Mouse (Mus musculus): Measurements from ENCODE around the gene Btbd16. TPM values are rescaled to one million over a fixed set of nuclear protein-coding genes. Genes with fewer than 3 reads are reported as not detected.

Gene Btbd16
- total RNA-seq, 1 experiment from 2014 or later, result 3.1 TPM

DNA sequence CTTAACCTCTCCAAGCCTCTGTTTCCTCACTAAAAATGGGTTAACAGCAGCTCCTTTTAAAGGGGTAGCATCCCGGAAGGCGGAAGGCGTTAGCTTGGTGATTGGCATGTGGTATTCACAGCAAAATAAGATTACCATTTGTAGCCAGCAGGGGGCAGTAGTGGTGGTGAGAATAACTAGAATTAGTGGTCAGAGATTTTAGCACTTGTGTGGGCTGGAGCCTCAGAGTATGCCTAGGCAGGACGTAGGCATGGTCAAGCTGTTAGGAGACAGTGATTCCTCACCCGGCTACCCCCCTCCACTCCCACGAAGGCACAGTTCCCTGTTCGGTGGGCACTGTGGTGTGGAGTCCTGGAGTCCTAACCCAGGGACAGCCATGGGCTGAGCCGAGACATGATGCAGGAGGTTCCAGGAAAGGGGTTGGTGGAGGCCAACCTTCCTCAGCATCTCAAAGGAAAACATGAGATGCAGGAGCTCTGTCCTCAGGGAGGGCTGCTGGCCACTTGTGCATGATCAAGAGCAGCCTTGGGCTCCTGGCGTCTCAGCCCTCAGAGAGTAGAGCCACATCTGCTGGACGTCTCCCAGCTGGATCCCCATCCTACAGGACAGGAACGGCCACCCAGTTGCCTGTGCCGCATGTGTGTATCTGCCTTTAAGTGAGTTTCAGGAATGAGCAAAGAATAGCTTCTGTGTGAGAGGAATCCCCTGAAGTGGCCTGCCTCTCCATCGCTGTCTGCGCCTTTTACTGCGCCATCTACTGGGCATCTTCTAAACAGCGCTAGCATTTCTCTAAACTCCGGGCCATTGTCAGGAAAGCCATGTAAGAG lies 11.6 kb upstream of the Btbd16 start:
- peak; percentile 72 to 74 for ATAC-seq (replicated peaks in 1 of 2; ENCODE audit: insufficient read depth in 1 of 2, low FRiP score in 2 of 2, low TSS enrichment in 1 of 2, low read depth in 1 of 2, poor library complexity in 2 of 2, severe bottlenecking in 2 of 2)

DNA sequence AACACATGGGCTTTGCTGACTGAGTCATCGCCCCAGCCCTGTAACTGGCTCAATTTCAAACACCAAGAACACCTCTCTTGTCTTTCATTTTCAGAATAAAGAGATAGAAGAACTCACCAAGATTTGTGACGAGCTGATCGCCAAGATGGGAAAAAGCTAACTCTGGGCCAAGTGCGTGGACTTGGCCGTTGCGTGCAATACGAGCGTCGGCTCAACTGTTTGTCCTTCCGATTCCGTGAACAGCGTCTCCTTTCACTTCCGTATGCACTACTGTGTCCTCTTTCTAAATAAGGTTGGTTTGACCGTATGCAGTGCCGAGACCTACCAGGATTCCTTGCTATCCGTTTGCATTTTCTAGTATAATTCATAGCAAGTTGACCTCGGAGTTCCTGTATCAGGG lies 9.7 kb upstream of the Btbd16 start:
- ATAC-seq (replicated peaks in 1 of 2; ENCODE audit: insufficient read depth in 1 of 2, low FRiP score in 2 of 2, low TSS enrichment in 1 of 2, low read depth in 1 of 2, poor library complexity in 2 of 2, severe bottlenecking in 2 of 2), result no peak

DNA sequence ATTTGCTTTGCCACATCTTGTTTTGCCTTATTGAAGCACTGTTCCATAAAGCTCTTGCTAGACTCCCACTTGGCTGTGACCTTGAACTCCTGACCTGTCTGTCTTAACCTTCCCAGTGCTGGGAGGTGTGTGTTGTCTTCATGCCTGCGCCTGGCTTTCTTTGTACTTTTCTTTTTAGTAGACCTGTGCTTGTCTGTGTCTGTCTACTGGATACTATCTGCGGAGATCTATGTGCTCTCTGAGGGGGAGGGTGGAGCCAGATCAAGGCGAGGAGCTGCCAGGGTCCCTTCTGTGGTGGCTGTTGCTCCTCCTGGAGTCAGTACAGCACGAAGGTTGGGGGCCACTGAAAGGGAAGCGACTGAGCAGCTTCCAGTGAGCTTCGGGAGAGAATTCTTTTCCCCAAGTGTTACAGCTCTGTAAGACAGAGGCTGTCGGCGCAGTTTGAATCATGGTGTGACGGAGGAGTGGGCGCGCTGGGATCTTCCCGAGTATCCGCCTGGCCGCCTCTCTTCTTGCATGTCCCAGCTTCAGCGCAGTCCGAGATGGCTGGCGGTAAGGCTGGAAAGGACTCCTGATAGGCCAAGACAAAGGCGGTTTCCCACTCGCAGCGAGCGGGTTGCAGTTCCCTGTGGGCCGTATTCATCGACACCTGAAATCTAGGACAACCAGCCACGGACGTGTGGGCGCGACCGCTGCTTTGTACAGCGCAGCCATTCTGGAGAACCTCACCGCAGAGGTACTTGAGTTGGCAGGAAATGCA lies 7.3 kb upstream of the Btbd16 start:
- ATAC-seq (replicated peaks in 1 of 2; ENCODE audit: insufficient read depth in 1 of 2, low FRiP score in 2 of 2, low TSS enrichment in 1 of 2, low read depth in 1 of 2, poor library complexity in 2 of 2, severe bottlenecking in 2 of 2), result no peak

DNA sequence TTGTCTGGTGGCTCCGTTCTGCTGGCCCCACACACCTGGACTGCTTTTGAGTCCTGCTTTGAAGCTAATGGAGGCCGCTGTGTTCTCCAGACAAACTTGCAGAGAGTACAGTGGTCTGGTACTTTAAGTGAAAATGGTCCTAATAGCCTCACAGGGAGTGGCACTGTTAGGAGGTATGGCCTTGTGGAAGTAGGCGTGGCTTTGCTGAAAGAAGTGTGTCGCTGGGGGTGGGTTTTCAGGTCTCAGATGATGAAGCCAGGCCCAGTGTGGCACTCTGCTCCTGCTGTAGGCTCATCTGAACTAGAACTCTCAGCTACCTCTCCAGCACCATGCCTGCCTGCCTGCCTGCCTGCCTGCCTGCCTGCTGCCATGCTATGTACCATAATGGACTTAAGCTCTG lies 5.7 kb upstream of the Btbd16 start:
- no peak for ATAC-seq (replicated peaks in 1 of 2; ENCODE audit: insufficient read depth in 1 of 2, low FRiP score in 2 of 2, low TSS enrichment in 1 of 2, low read depth in 1 of 2, poor library complexity in 2 of 2, severe bottlenecking in 2 of 2)

DNA sequence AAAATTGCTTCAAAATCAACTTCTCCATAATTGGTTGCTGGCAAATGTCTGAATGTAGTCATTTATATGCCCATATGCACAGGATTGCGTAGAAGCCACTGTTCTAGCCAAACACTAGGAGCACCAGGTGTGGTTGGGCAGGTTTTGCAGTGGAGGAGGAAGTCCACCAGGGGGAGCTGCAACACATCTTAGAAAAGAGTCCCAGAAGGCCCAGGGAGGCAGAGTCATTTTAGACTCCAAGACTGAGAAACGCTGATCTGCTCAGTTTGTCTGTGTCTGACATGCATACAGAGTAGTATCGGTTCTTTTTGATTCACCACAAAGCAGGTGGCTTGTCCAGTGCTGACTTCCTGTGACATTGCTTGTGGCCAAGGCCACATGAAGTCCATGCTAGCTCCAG lies 3.2 kb upstream of the Btbd16 start:
- ATAC-seq (replicated peaks in 1 of 2; ENCODE audit: insufficient read depth in 1 of 2, low FRiP score in 2 of 2, low TSS enrichment in 1 of 2, low read depth in 1 of 2, poor library complexity in 2 of 2, severe bottlenecking in 2 of 2), result peak; percentile 71 to 85

DNA sequence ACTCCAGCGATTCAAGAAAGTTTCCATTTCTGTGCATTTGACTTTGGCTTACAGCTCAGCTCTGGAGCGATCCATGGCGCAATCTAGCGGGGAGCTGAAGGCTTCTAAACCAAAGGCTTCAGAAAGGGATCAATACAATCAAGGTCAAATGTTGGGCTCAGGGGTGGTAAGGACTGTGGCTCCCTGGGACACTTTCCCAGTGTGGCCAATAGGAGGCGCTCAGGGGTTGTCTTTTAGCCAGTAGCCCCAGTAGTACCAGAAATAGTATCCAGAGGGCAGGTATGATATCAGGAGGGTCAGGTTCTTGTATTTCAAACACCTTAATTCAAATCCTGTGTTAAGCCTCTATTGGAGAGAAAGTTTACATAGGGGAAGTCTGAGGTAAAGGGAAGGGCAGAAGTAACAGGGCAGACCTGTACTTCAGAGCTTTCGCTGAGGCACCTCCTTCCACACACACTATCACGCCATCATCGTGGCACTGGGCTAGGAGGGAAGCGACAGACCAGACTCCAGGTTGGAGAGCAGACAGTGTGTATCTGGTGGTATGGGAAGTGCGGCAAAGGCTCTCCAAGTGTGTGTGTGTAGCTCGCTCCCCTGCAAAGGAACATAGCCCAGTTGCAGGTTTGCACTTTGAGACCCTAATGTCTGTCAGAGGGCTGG lies 568 bp upstream of the Btbd16 start:
- peak; percentile 55 to 57; a peak in 3 of 4 replicates for ATAC-seq (replicated peaks in 1 of 2; ENCODE audit: insufficient read depth in 1 of 2, low FRiP score in 2 of 2, low TSS enrichment in 1 of 2, low read depth in 1 of 2, poor library complexity in 2 of 2, severe bottlenecking in 2 of 2)

DNA sequence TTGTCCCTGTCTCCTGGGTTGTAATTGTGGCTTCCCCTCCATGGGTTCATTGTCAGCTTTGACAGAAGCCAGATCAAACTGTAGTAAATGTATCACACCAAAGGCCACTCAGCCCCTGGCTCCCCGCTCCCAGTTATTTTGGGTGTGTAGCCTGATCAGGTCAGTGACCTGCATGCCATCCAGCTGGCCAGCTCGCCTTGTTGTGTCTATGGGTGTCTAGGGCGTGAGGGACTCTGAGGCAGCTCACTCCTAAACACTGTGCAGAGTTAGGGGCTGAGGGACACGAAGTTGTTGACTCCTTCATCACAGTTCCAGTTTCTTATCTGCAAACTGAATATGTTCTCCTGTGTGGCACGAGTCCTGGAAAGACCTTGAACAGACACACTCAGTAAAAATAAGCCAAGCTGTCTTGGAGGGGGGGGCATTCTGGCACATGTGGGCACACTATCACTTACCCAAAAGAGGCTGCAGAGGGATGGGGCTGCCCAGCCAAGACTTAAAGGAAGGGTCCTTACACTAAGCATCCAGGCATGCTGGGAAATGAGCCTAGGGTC lies 7.1 kb downstream of the Btbd16 start:
- no peak for ATAC-seq (replicated peaks in 1 of 2; ENCODE audit: insufficient read depth in 1 of 2, low FRiP score in 2 of 2, low TSS enrichment in 1 of 2, low read depth in 1 of 2, poor library complexity in 2 of 2, severe bottlenecking in 2 of 2)

DNA sequence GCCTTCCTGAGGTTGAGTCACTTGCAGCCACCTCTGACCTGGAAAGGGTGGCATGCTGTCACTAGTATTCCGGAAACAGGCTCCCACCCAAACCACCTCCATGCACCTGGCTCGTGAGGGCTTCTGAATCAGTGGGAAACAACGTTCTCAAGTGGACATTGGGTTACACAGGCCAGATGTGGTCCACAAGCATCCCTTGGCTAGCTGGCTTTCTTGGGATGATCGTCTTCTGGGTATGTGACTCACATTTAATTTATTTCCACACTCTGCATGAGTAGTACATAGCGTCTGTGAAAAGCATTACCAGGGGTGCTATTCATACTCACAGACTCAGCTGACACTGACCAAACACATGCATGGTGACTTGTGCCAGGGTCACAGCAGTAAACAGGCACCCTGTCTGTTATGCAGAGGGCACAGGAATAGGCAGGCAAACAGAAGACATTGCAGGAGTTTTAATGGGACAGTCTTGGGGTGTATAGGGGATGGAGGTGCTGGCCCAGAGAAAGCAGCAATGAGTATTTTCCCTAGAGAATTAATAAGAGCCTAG lies 8.7 kb downstream of the Btbd16 start:
- ATAC-seq (replicated peaks in 1 of 2; ENCODE audit: insufficient read depth in 1 of 2, low FRiP score in 2 of 2, low TSS enrichment in 1 of 2, low read depth in 1 of 2, poor library complexity in 2 of 2, severe bottlenecking in 2 of 2), result no peak

DNA sequence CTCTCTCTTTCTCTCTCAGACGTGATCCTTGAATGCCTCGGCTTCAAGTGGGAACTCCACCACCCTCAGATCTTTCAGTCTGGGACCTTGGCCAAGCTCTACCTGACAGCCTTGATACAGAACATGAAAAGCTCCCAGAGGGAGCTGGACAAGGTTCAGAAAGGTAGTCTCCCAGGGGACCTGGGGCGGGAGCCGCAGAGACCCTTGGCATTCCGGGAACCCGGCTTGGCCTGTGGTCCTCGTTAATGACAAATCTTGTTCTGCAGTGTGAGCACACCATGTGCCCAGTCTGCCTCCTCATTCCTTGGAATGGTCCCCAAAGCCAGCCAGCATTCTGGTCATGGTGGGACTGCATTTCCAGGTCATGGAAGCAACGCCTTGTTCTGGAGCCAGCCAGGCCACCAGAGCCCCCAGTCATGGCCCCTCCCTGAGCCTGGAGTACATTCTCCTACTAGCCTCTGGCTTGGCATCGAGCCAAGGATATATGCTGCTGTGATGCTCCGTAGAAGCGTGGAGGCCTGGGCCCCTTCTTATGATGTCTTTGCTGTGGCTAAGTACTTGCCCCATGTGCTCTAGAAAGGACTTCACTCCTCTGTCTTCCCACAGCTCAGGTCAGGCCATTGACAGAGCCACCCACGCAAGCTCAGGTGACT lies 12.2 kb downstream of the Btbd16 start:
- ATAC-seq (replicated peaks in 1 of 2; ENCODE audit: insufficient read depth in 1 of 2, low FRiP score in 2 of 2, low TSS enrichment in 1 of 2, low read depth in 1 of 2, poor library complexity in 2 of 2, severe bottlenecking in 2 of 2), result no peak

DNA sequence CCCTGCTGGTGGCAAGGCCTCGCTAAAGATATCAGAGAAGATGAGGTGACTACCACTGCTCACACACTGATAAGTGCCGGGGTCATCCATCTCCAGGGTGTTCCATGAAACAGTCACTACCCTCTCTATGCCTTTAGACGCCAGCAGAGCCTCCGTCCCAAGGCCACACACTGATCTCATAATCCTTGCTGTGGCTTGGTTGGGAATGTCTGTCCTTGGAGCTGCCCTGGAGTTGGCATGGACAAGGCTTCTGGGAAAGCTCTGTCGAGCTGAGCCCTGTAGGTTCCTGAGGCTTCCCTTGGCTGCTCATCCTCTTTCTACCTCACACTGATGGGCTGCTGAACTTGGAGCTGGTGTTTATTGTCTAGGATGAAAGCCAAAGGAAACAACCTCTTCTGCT lies 12.8 kb downstream of the Btbd16 start:
- ATAC-seq (replicated peaks in 1 of 2; ENCODE audit: insufficient read depth in 1 of 2, low FRiP score in 2 of 2, low TSS enrichment in 1 of 2, low read depth in 1 of 2, poor library complexity in 2 of 2, severe bottlenecking in 2 of 2), result no peak

DNA sequence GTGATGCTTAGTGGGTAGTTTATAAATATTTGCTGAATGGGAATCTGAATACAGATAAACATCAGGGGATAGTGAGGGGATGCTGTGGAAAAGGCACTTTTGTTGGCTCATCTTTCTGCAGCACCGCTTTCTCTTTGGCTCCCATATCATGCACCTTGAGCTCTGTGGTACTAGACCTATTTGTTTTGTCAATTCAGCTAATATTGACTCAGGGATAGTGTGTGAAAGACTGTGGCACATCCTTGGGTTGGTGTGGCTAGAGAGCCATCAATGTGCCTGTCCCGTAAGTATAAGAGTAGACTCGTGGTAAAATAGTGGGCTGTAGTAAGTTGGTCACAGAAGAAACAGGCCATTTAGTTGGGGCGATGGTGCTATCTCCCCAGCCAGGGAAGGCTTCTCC lies 13.7 kb downstream of the Btbd16 start:
- no peak for ATAC-seq (replicated peaks in 1 of 2; ENCODE audit: insufficient read depth in 1 of 2, low FRiP score in 2 of 2, low TSS enrichment in 1 of 2, low read depth in 1 of 2, poor library complexity in 2 of 2, severe bottlenecking in 2 of 2)

DNA sequence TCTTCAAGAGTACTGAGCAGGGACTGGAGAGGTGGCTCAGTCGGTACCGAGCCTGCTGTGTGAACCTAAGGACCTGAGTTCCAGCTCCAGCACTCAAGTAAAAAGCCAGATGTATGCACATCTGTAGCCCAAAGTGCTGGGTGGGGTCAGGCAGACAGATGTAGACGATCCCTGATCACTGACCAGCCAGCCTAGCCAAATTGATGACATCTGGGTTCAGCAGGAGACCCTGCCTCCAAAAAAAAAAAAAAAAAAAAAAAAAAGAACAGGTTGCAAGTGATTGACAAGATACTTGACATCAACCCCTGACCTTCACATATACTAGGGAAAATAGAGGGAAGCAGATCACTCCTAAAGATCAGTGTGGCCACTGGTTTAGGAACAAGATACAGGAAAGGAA lies 15.1 kb downstream of the Btbd16 start:
- ATAC-seq (replicated peaks in 1 of 2; ENCODE audit: insufficient read depth in 1 of 2, low FRiP score in 2 of 2, low TSS enrichment in 1 of 2, low read depth in 1 of 2, poor library complexity in 2 of 2, severe bottlenecking in 2 of 2), result no peak

DNA sequence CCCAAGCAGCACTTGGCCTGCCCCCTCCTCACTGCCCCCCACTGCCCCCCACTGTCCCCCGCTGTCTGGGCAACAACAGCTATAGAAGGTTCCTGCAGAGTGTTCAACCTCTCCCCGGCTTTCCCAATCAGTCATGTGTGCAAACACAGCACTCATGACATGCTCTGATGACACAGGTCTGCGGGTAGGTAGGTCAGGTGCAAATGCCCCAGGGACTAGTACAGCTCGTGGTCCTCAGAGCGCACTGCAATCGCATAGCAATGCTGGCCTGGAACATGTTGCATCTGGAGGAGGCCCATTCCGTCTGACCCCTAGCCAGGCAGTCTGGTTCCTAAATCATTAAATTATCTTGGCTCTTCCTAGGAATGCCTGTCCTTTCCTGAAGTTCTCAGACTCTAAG lies 15.6 kb downstream of the Btbd16 start:
- no peak for ATAC-seq (replicated peaks in 1 of 2; ENCODE audit: insufficient read depth in 1 of 2, low FRiP score in 2 of 2, low TSS enrichment in 1 of 2, low read depth in 1 of 2, poor library complexity in 2 of 2, severe bottlenecking in 2 of 2)

DNA sequence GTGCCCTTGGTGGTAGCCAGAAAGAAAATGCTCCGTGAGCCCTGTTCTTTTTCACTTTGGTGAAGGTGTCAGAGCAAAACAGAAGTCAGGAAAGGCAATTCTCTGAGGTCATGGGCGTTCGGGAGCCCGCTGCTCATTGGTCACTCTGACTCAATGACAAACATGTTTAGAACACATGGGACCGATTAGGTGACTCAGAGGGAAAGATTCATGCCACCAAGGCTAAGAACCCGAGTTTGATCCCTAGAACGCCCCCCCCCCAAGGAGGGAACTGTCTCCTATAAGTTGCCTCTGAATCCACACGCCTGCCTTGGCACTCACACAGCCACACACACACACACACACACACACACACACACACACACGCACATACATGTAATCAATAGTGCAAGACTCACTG lies 19.8 kb downstream of the Btbd16 start:
- no peak for ATAC-seq (replicated peaks in 1 of 2; ENCODE audit: insufficient read depth in 1 of 2, low FRiP score in 2 of 2, low TSS enrichment in 1 of 2, low read depth in 1 of 2, poor library complexity in 2 of 2, severe bottlenecking in 2 of 2)

DNA sequence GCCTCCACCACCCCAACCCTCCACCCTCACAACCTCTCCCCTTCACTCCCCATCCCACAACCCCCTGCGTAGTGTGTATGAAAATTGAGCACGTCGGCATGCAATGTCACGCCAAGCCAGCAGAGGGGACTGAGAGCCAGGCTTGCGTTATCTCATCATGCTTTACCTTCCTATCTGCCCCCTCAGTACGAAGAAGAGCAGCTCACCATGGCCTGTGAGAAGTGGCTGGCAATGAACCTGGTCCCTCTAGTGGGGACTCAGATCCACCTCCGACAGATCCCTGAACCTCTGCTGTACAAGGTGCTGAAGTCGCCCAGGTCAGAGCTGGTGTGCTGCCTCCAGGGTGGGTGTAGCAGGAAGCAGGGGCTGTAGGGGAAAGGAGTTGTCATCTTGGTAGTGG lies 22.9 kb downstream of the Btbd16 start:
- no peak; a peak in 1 of 4 replicates for ATAC-seq (replicated peaks in 1 of 2; ENCODE audit: insufficient read depth in 1 of 2, low FRiP score in 2 of 2, low TSS enrichment in 1 of 2, low read depth in 1 of 2, poor library complexity in 2 of 2, severe bottlenecking in 2 of 2)

DNA sequence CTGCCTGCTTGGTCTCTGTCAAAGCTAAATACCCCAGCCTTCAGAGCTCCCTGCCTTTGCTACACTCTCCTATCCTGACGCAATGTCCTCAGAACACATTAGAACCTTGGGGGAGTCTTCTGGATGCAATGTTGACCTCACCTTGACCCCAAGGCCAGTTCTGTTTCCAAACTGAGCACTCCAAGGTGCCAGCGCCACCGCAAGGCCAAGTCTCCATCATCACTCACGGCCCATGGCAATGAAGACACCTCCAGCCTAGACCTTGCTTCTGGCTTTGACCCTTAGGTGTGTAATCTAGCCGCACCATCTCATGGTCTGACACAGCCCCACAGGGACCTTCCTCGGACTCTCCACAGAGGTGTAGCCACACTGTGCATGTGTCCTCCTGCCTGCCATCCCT lies 23.7 kb downstream of the Btbd16 start:
- no peak for ATAC-seq (replicated peaks in 1 of 2; ENCODE audit: insufficient read depth in 1 of 2, low FRiP score in 2 of 2, low TSS enrichment in 1 of 2, low read depth in 1 of 2, poor library complexity in 2 of 2, severe bottlenecking in 2 of 2)

DNA sequence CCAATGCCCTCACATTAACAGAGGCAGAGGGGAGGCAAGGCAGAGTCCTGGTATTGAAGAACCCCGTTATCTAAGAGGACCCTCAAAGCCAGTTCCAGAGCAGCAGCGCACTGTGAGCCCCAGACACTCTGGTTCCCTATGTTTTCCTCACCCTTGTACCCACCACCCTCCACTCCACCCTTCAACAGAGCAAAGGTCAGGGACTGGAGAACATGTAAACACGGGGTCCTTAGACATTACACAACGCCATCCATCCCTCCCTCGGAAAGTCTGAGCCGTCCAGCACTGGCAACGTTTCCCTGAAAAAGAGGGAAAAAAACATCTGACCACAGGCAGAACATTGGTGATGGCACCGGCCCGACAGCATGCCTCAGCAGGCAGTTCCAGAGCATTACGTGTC lies 25.5 kb downstream of the Btbd16 start:
- ATAC-seq (replicated peaks in 1 of 2; ENCODE audit: insufficient read depth in 1 of 2, low FRiP score in 2 of 2, low TSS enrichment in 1 of 2, low read depth in 1 of 2, poor library complexity in 2 of 2, severe bottlenecking in 2 of 2), result no peak

Data from hematopoietic stem cell, adult 5-6 weeks (primary cell).